ENCODE assay signal across 9 mouse cellular contexts in genomic region chr8:87747142-87747541, GRCm38 (mm10).
A peak's percentile ranks its signal among the peaks of the same experiment; 100 is the strongest.
DNase-seq lines count a peak whose midpoint lies in the region; ATAC-seq and TF ChIP-seq lines count a peak whose summit lies in the region.
"Had no signal": no experiment of that assay in that cellular context is flagged by ENCODE, and none has a peak within 500 bp of the region (broad histone marks: within the 10 kb centered on the region; RNA-seq: fewer than 3 reads in every experiment).

No protein-coding gene starts in this region.

- no peak for TF ChIP-seq CTCF in hindbrain, postnatal 0 days (IDR thresholded peaks at IDR 0.05; ENCODE audit: low read depth)
- no peak for TF ChIP-seq CTCF in midbrain, postnatal 0 days (IDR thresholded peaks at IDR 0.05)

- intact Hi-C loops in heart, postnatal 25 days (cut with DNase I): loop anchor here (5.0 kb wide), 1 partner anchor 150 kb away; no protein-coding TSS in a partner anchor

- peaks cover 0 to 12% of the 10 kb centered on the region in 2 experiments; a peak in 2 of 4 replicates for H3K4me1 ChIP-seq in ES-E14 (ENCODE audit: control insufficient read depth in 2 of 2, insufficient read depth in 2 of 2, low read length in 2 of 2, poor library complexity in 1 of 2)
- H3K4me1 ChIP-seq in hindbrain, postnatal 0 days (ENCODE audit: insufficient read depth, low read length): peaks cover 27% of the 10 kb centered on the region
- peaks cover 17% of the 10 kb centered on the region; the same call in 1 of the 2 replicates for H3K4me1 ChIP-seq in midbrain, postnatal 0 days (ENCODE audit: insufficient read depth, low read length)

- H3K36me3 ChIP-seq in ES-E14 (ENCODE audit: control insufficient read depth, insufficient read depth, low read length, poor library complexity, severe bottlenecking): no peaks in the 10 kb centered on the region
- H3K36me3 ChIP-seq in hindbrain, postnatal 0 days (ENCODE audit: insufficient read depth, low read length): no peaks in the 10 kb centered on the region
- no peaks in the 10 kb centered on the region for H3K36me3 ChIP-seq in midbrain, postnatal 0 days (ENCODE audit: insufficient read depth, low read length)

- no peaks in the 10 kb centered on the region for H3K27me3 ChIP-seq in hindbrain, postnatal 0 days (ENCODE audit: insufficient read depth, low read length)
- no peaks in the 10 kb centered on the region for H3K27me3 ChIP-seq in midbrain, postnatal 0 days (ENCODE audit: insufficient read depth, low read length)

- no peak overlapping the region for H3K4me3 ChIP-seq in ES-E14 (ENCODE audit: insufficient read depth in 1 of 2, low read depth in 1 of 2, low read length in 2 of 2, poor library complexity in 1 of 2, severe bottlenecking in 1 of 2)
- no peak overlapping the region for H3K4me3 ChIP-seq in hindbrain, postnatal 0 days (ENCODE audit: low read length)
- no peak overlapping the region for H3K4me3 ChIP-seq in midbrain, postnatal 0 days (ENCODE audit: low read depth, low read length)

- no peak overlapping the region for H3K4me2 ChIP-seq in hindbrain, postnatal 0 days (ENCODE audit: low read depth, low read length)
- H3K4me2 ChIP-seq in midbrain, postnatal 0 days (ENCODE audit: low read depth, low read length, poor library complexity, severe bottlenecking): no peak overlapping the region

- H3K9me3 ChIP-seq in ES-E14 (ENCODE audit: control insufficient read depth, insufficient read depth, low read depth, low read length): no peaks in the 10 kb centered on the region
- no peaks in the 10 kb centered on the region for H3K9me3 ChIP-seq in hindbrain, postnatal 0 days (ENCODE audit: low read length)
- no peaks in the 10 kb centered on the region for H3K9me3 ChIP-seq in midbrain, postnatal 0 days (ENCODE audit: low read length)

- peak overlapping the region; percentile 27; the same call in 1 of the 2 replicates for H3K9ac ChIP-seq in ES-E14 (ENCODE audit: insufficient read depth, low read depth, low read length, poor library complexity, severe bottlenecking)
- 0 out of 2 replicates have a peak overlapping the region, but pooled peaks have one; percentile 17 for H3K9ac ChIP-seq in hindbrain, postnatal 0 days (replicated peaks; ENCODE audit: low read length)
- H3K9ac ChIP-seq in midbrain, postnatal 0 days (replicated peaks; ENCODE audit: low read length, poor library complexity, severe bottlenecking): 0 out of 2 replicates have a peak overlapping the region, but pooled peaks have one; percentile 19

- no peak for ATAC-seq in hindbrain, postnatal 0 days
- no peak for ATAC-seq in midbrain, postnatal 0 days (ENCODE audit: low FRiP score)

- H3K27ac ChIP-seq in ES-E14 (ENCODE audit: insufficient read depth, low read depth, low read length, poor library complexity, severe bottlenecking): peak overlapping the region; percentile 49; the same call in 1 of the 2 replicates
- peak overlapping the region; percentile 60; the same call in 1 of the 2 replicates for H3K27ac ChIP-seq in hindbrain, postnatal 0 days
- H3K27ac ChIP-seq in midbrain, postnatal 0 days (ENCODE audit: low read depth, low read length): 0 out of 2 replicates have a peak overlapping the region, but pooled peaks have one; percentile 26
- H3K27ac ChIP-seq: macrophage had no signal

- peak; percentile 15 for DNase-seq in ES-E14 (ENCODE audit: low read depth, low spot score)
- peak; percentile 30 for DNase-seq in embryo, embryonic 9.5 days (ENCODE audit: extremely low spot score)
- DNase-seq in hindbrain, postnatal 0 days (ENCODE audit: low spot score): no peak
- DNase-seq in midbrain, postnatal 0 days (ENCODE audit: low spot score): no peak
- DNase-seq in cerebellum, adult 11-12 months: no peak
- no peak for DNase-seq in lung, postnatal 14 days
- no peak for DNase-seq in heart, postnatal 25 days (ENCODE audit: low spot score)
- DNase-seq: right cerebral cortex, adult 18-20 months had no signal

- in situ Hi-C loops in ES-E14 (cut with MboI; ENCODE audit: low sequenced_read_pairs in 2 of 2, unreplicated experiment in 2 of 2): loop anchor here in 1 of 2 experiments (10.0 kb wide), 1 partner anchor 152 kb away; no protein-coding TSS in a partner anchor

- WGBS in hindbrain, postnatal 0 days: 17% methylated on average over 8 of the region's 8 CpGs
- 18% methylated on average over 8 of the region's 8 CpGs for WGBS in midbrain, postnatal 0 days

TF ChIP-seq in ES-E14, 5 proteins besides CTCF, POLR2A, EP300 and RAD21:
- no peak for TF ChIP-seq MAFK (IDR thresholded peaks at IDR 0.05; ENCODE audit: insufficient read depth, low read depth, low read length)
- no peak for TF ChIP-seq ZNF384 (IDR thresholded peaks at IDR 0.05; ENCODE audit: low read depth, low read length)
- TF ChIP-seq ZC3H11A (IDR thresholded peaks at IDR 0.05; ENCODE audit: borderline replicate concordance, low read depth, low read length): no peak
- no peak for TF ChIP-seq HCFC1 (IDR thresholded peaks at IDR 0.05; ENCODE audit: borderline replicate concordance, insufficient read depth, low read length)
- TF ChIP-seq CHD2 (IDR thresholded peaks at IDR 0.05; ENCODE audit: low read depth, low read length): no peak
TF ChIP-seq in ES-E14: peak in this region for 0.

Comparison
In these comparisons a context has a peak if more than half of its experiments do, and no peak if none do; other contexts are left out.
1. DNase-seq: peak in ES-E14 (single experiment) and embryo, embryonic 9.5 days (single experiment); none in hindbrain, postnatal 0 days (single experiment), midbrain, postnatal 0 days (single experiment), cerebellum, adult 11-12 months (single experiment), lung, postnatal 14 days (single experiment) and heart, postnatal 25 days (single experiment).
2. Peak in every context shown above with its lines, with median percentiles within 50 percentile points of each other: H3K27ac ChIP-seq and H3K9ac ChIP-seq.